Mouse (Mus musculus): ENCODE results near the gene Unc45a. TPM values are rescaled to one million over a fixed set of nuclear protein-coding genes. Genes with fewer than 3 reads are reported as not detected.

The Unc45a gene
- polyA plus RNA-seq, 1 experiment from 2014 or later = 40.8 TPM

DNA sequence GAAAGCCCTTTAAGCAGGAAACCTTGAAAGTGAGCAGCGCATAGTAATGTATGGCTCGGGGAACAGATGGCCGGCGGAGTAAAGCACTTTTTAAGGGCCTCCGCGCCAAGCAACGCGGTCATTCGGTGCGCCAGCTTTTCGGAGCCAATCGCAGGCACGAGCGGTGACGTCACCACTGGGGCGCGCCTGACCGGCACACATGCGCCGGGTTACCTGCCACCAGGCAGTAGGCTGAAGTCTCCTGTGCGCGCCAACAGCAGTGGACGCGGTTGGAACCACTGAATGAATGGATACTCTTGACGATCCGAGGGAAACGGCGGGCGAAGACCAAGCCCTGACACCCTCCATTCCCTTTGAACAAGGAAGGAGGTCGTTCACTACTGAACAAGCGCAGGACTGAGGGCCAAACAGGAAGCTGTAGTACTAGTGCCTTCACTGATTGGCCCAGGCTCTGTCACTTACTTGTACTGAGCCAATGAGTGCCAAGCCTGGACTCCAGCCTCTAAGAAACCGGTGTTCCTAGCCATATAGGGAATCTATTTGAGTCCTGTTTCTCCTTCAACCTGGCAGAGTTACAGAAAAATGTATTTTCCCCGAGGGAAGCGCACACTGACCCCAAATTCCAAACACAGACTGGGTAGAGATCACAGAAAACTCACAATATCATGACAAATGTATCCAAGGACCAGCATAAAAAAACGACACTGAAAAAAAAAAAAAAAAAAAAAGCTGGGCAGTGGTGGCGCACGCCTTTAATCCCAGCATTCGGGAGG lies 16.6 kb downstream of the Unc45a start, which contains the start of gene Rccd1:
TSS of gene Rccd1 (minus strand) at position 412 of the 773 bp plus-strand sequence.
- no peaks in the 10 kb centered on the region for H3K9me3 ChIP-seq (ENCODE audit: control insufficient read depth, low read length)
- 2% methylated on average over 38 of the region's 38 CpGs for WGBS
- peaks cover 9% of the 10 kb centered on the region for H3K4me1 ChIP-seq (replicated peaks; ENCODE audit: control insufficient read depth, insufficient read depth, low read length)
- H3K4me3 ChIP-seq (ENCODE audit: low read length) = peak within 1 kb of the TSS; percentile 67
- H3K4me2 ChIP-seq (ENCODE audit: low read depth, low read length) = peak within 1 kb of the TSS; percentile 70
- ATAC-seq (ENCODE audit: low read depth) = peak; percentile 99
- peaks cover 27% of the 10 kb centered on the region for H3K36me3 ChIP-seq (ENCODE audit: control insufficient read depth, insufficient read depth, low read length)
- peak within 1 kb of the TSS; percentile 63 for H3K9ac ChIP-seq (ENCODE audit: low read length)
- H3K27me3 ChIP-seq (ENCODE audit: control insufficient read depth, insufficient read depth, low read depth, low read length) = no peaks in the 10 kb centered on the region
- H3K27ac ChIP-seq (ENCODE audit: low read length) = peak within 1 kb of the TSS; percentile 89

GRCm38 (mm10) chr7:80323336-80323735 lies 17.5 kb downstream of the Unc45a start:
- H3K27me3 ChIP-seq (ENCODE audit: control insufficient read depth, insufficient read depth, low read depth, low read length) = no peaks in the 10 kb centered on the region
- H3K4me1 ChIP-seq (replicated peaks; ENCODE audit: control insufficient read depth, insufficient read depth, low read length) = peaks cover 9% of the 10 kb centered on the region
- no peak overlapping the region; the same call in 1 of the 2 replicates for H3K27ac ChIP-seq (ENCODE audit: low read length)
- H3K4me2 ChIP-seq (ENCODE audit: low read depth, low read length) = peak overlapping the region; percentile 70
- WGBS = 13% methylated on average over 8 of the region's 8 CpGs
- ATAC-seq (ENCODE audit: low read depth) = no peak
- no peaks in the 10 kb centered on the region for H3K9me3 ChIP-seq (ENCODE audit: control insufficient read depth, low read length)
- H3K4me3 ChIP-seq (ENCODE audit: low read length) = peak overlapping the region; percentile 67
- H3K9ac ChIP-seq (ENCODE audit: low read length) = peak overlapping the region; percentile 63
- peaks cover 19% of the 10 kb centered on the region for H3K36me3 ChIP-seq (ENCODE audit: control insufficient read depth, insufficient read depth, low read length)

GRCm38 (mm10) chr7:80319846-80320496 lies 20.8 kb downstream of the Unc45a start:
- H3K27ac ChIP-seq (ENCODE audit: low read length) = no peak overlapping the region
- 76% methylated on average over 19 of the region's 19 CpGs for WGBS
- peaks cover 19% of the 10 kb centered on the region for H3K36me3 ChIP-seq (ENCODE audit: control insufficient read depth, insufficient read depth, low read length)
- H3K9ac ChIP-seq (ENCODE audit: low read length) = no peak overlapping the region
- H3K9me3 ChIP-seq (ENCODE audit: control insufficient read depth, low read length) = no peaks in the 10 kb centered on the region
- H3K4me2 ChIP-seq (ENCODE audit: low read depth, low read length) = no peak overlapping the region
- peaks cover 9% of the 10 kb centered on the region for H3K4me1 ChIP-seq (replicated peaks; ENCODE audit: control insufficient read depth, insufficient read depth, low read length)
- H3K27me3 ChIP-seq (ENCODE audit: control insufficient read depth, insufficient read depth, low read depth, low read length) = no peaks in the 10 kb centered on the region
- no peak for ATAC-seq (ENCODE audit: low read depth)
- H3K4me3 ChIP-seq (ENCODE audit: low read length) = no peak overlapping the region

- no peak overlapping the region for H3K4me2 ChIP-seq (ENCODE audit: low read depth, low read length)
- no peaks in the 10 kb centered on the region for H3K27me3 ChIP-seq (ENCODE audit: control insufficient read depth, insufficient read depth, low read depth, low read length)
- no peak overlapping the region for H3K4me3 ChIP-seq (ENCODE audit: low read length)
- H3K9me3 ChIP-seq (ENCODE audit: control insufficient read depth, low read length) = no peaks in the 10 kb centered on the region
- H3K27ac ChIP-seq (ENCODE audit: low read length) = no peak overlapping the region
- no peak overlapping the region for H3K9ac ChIP-seq (ENCODE audit: low read length)
- 81% methylated on average over 4 of the region's 4 CpGs for whole genome bisulfite sequencing
- H3K36me3 ChIP-seq (ENCODE audit: control insufficient read depth, insufficient read depth, low read length) = peaks cover 31% of the 10 kb centered on the region
- ATAC-seq (ENCODE audit: low read depth) = no peak
- H3K4me1 ChIP-seq (replicated peaks; ENCODE audit: control insufficient read depth, insufficient read depth, low read length) = peaks cover 9% of the 10 kb centered on the region
Observed at GRCm38 (mm10) chr7:80318670-80319069, 22.1 kb downstream of the Unc45a start.

- WGBS = 54% methylated on average over 1 of the region's 1 CpGs
- Histone ChIP-seq H3K4me3 (ENCODE audit: low read length) (no peak overlapping the region), H3K4me2 (ENCODE audit: low read depth, low read length) (no peak overlapping the region), H3K9me3 (ENCODE audit: control insufficient read depth, low read length) (no peaks in the 10 kb centered on the region), H3K4me1 (replicated peaks; ENCODE audit: control insufficient read depth, insufficient read depth, low read length) (no peaks in the 10 kb centered on the region), H3K9ac (ENCODE audit: low read length) (no peak overlapping the region), H3K36me3 (ENCODE audit: control insufficient read depth, insufficient read depth, low read length) (peaks cover 42% of the 10 kb centered on the region), H3K27ac (ENCODE audit: low read length) (no peak overlapping the region), H3K27me3 (ENCODE audit: control insufficient read depth, insufficient read depth, low read depth, low read length) (no peaks in the 10 kb centered on the region)
- ATAC-seq (ENCODE audit: low read depth) = no peak
Observed at GRCm38 (mm10) chr7:80317439-80318115, 23.2 kb downstream of the Unc45a start.

- H3K36me3 ChIP-seq (ENCODE audit: control insufficient read depth, insufficient read depth, low read length) = peaks cover 53% of the 10 kb centered on the region
- no peak overlapping the region for H3K4me2 ChIP-seq (ENCODE audit: low read depth, low read length)
- no peak for ATAC-seq (ENCODE audit: low read depth)
- H3K27ac ChIP-seq (ENCODE audit: low read length) = no peak overlapping the region
- no peak overlapping the region for H3K4me3 ChIP-seq (ENCODE audit: low read length)
- no peaks in the 10 kb centered on the region for H3K27me3 ChIP-seq (ENCODE audit: control insufficient read depth, insufficient read depth, low read depth, low read length)
- WGBS = 79% methylated on average over 2 of the region's 2 CpGs
- no peak overlapping the region for H3K9ac ChIP-seq (ENCODE audit: low read length)
- H3K4me1 ChIP-seq (replicated peaks; ENCODE audit: control insufficient read depth, insufficient read depth, low read length) = no peaks in the 10 kb centered on the region
- no peaks in the 10 kb centered on the region for H3K9me3 ChIP-seq (ENCODE audit: control insufficient read depth, low read length)
Observed at GRCm38 (mm10) chr7:80315733-80316132, 25.1 kb downstream of the Unc45a start.

- WGBS = 74% methylated on average over 7 of the region's 7 CpGs
- Histone ChIP-seq H3K36me3 (ENCODE audit: control insufficient read depth, insufficient read depth, low read length) (peaks cover 83% of the 10 kb centered on the region), H3K27ac (ENCODE audit: low read length) (no peak overlapping the region)
Observed at GRCm38 (mm10) chr7:80310771-80311170, 30.0 kb downstream of the Unc45a start.

GRCm38 (mm10) chr7:80307766-80308165 lies 33.0 kb downstream of the Unc45a start:
- H3K9me3 ChIP-seq (ENCODE audit: control insufficient read depth, low read length) = no peaks in the 10 kb centered on the region
- ATAC-seq (ENCODE audit: low read depth) = no peak
- no peaks in the 10 kb centered on the region for H3K4me1 ChIP-seq (replicated peaks; ENCODE audit: control insufficient read depth, insufficient read depth, low read length)
- no peaks in the 10 kb centered on the region for H3K27me3 ChIP-seq (ENCODE audit: control insufficient read depth, insufficient read depth, low read depth, low read length)
- H3K4me3 ChIP-seq (ENCODE audit: low read length) = no peak overlapping the region
- WGBS = 81% methylated on average over 3 of the region's 3 CpGs
- H3K36me3 ChIP-seq (ENCODE audit: control insufficient read depth, insufficient read depth, low read length) = peaks cover 76% of the 10 kb centered on the region
- no peak overlapping the region for H3K27ac ChIP-seq (ENCODE audit: low read length)
- H3K4me2 ChIP-seq (ENCODE audit: low read depth, low read length) = no peak overlapping the region
- no peak overlapping the region for H3K9ac ChIP-seq (ENCODE audit: low read length)

More at GRCm38 (mm10) chr7:80310771-80311170, 30.0 kb downstream of the Unc45a start:
- Histone ChIP-seq H3K9me3 (ENCODE audit: control insufficient read depth, low read length) (no peaks in the 10 kb centered on the region), H3K27me3 (ENCODE audit: control insufficient read depth, insufficient read depth, low read depth, low read length) (no peaks in the 10 kb centered on the region), H3K4me1 (replicated peaks; ENCODE audit: control insufficient read depth, insufficient read depth, low read length) (no peaks in the 10 kb centered on the region), H3K4me2 (ENCODE audit: low read depth, low read length) (no peak overlapping the region), H3K9ac (ENCODE audit: low read length) (no peak overlapping the region), H3K4me3 (ENCODE audit: low read length) (no peak overlapping the region)
- ATAC-seq (ENCODE audit: low read depth) = no peak

DNA sequence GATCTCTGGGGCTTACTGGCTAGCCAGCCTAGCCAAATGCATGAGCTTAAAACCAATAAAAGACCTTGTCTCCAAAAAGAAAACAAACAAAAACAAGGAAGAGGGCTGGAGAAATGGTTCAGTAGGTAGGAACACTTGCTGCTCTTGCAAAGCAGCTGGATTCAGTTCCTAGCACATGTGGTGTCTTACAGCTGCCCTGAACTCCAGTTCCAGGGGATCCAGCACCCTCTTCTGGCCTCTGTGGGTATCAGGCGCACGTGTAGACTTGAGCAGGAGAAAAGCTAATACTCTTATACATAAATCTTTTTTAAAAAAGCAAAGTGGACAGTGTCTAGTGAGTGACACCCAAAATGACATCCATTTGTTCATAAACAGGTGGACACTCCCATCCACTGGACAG lies 39.3 kb downstream of the Unc45a start:
- H3K36me3 ChIP-seq (ENCODE audit: control insufficient read depth, insufficient read depth, low read length) = peaks cover 45% of the 10 kb centered on the region
- no peaks in the 10 kb centered on the region for H3K9me3 ChIP-seq (ENCODE audit: control insufficient read depth, low read length)
- 85% methylated on average over 2 of the region's 2 CpGs for WGBS

More for the DNA sequence above, 39.3 kb downstream of the Unc45a start:
- no peak overlapping the region for H3K9ac ChIP-seq (ENCODE audit: low read length)
- H3K27ac ChIP-seq (ENCODE audit: low read length) = no peak overlapping the region
- no peak for ATAC-seq (ENCODE audit: low read depth)
- no peaks in the 10 kb centered on the region for H3K27me3 ChIP-seq (ENCODE audit: control insufficient read depth, insufficient read depth, low read depth, low read length)
- H3K4me1 ChIP-seq (replicated peaks; ENCODE audit: control insufficient read depth, insufficient read depth, low read length) = peaks cover 1% of the 10 kb centered on the region
- no peak overlapping the region for H3K4me3 ChIP-seq (ENCODE audit: low read length)
- no peak overlapping the region for H3K4me2 ChIP-seq (ENCODE audit: low read depth, low read length)

All from lung, embryonic 16.5 days (tissue).